Mouse (Mus musculus): ENCODE data around the gene C130026I21Rik. TPM values are rescaled to one million over a fixed set of nuclear protein-coding genes. Genes with fewer than 3 reads are reported as not detected.

The C130026I21Rik gene
- 0.47 and 0.62 TPM in 2 replicates for polyA plus RNA-seq (2015; fragmentation: Nextera tagmentation; extraction: Ambion mirVana)

DNA sequence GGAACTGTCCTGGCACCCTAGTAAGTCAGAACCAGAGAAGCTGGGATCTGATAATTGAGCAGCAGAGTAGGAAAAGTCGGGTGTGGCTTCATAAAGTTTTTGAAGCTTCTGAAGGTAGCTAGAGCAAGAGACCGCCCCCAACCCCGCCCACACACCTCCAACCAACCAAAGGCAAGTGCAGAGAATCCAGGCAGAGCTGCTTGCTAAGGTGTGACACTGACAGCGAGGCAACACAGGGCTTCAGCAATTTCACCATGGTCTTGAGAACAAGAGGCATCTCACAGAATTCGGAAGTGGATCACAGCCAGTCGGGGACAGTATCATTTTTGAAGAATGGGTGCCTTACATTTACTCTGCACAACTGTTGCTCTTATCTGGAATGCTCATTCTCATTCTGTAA is at the start of gene C130026I21Rik:
Gene C130026I21Rik (minus strand): TSS at position 101 of the 400 bp plus-strand sequence.

DNA sequence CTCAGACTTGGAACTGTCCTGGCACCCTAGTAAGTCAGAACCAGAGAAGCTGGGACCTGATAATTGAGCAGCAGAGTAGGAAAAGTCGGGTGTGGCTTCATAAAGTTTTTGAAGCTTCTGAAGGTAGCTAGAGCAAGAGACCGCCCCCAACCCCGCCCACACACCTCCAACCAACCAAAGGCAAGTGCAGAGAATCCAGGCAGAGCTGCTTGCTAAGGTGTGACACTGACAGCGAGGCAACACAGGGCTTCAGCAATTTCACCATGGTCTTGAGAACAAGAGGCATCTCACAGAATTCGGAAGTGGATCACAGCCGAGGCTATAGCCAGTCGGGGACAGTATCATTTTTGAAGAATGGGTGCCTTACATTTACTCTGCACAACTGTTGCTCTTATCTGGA is 160.6 kb downstream of the C130026I21Rik start, which contains the start of gene A530032D15Rik:
Gene A530032D15Rik (minus strand): TSS at position 101 of the 400 bp plus-strand sequence.

DNA sequence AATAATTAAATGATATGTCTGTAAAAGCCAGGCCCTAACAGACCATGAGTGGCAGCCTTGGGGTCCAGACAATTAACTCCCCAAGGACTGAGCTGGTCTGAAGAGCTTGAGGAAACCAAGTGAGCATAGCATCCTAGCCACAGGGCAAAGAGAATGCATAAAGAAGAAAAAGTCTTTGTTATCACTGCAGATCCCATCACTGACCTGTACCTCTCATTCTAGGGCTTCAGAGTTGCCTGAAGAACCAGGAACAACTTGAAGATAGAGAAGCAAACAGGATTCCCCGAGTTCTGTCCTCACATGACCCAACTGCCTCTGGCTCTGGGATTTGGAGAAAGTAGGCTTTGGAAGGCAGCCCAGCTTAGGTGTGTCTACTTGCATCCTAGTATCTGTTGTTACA is 170.5 kb downstream of the C130026I21Rik start, which contains the start of gene Gm10553:
Gene Gm10553 (plus strand): TSS at position 301 of the 400 bp plus-strand sequence.

Small RNA genes lying within 50 kb of the gene (microRNA-seq; reads per million reads assigned to microRNA genes)
- not detected for gene Gm27907 (ENCODE audit: borderline replicate concordance, insufficient number of aligned reads)

Other genes with a start within 250 kb of the C130026I21Rik start
- not detected in 2 replicates for gene Gm10553, start 170.4 kb downstream of the C130026I21Rik start, polyA plus RNA-seq (2015; fragmentation: Nextera tagmentation; extraction: Ambion mirVana)
- gene A530032D15Rik, start 160.7 kb downstream of the C130026I21Rik start, polyA plus RNA-seq (2015; fragmentation: Nextera tagmentation; extraction: Ambion mirVana) = 0.40 TPM in 1 of 2 replicates, not detected in the other

Data from adrenal gland, postnatal 0 days (tissue).